Mouse (Mus musculus): ENCODE results near the gene Ift46. TPM values are rescaled to one million over a fixed set of nuclear protein-coding genes. Genes with fewer than 3 reads are reported as not detected.

Ift46 gene
- polyA plus RNA-seq (2015; fragmentation: Nextera tagmentation; extraction: Ambion mirVana) = 84.3 and 84.4 TPM in 2 replicates

- no peaks in the 10 kb centered on the region for H3K36me3 ChIP-seq
- WGBS = under 1% methylated on average over 79 of the region's 82 CpGs
- peak; percentile 90 for ATAC-seq (ENCODE audit: insufficient read depth, low FRiP score, low read depth)
- peaks cover 8% of the 10 kb centered on the region for H3K4me1 ChIP-seq
- peak within 1 kb of the TSS; percentile 98 for H3K27ac ChIP-seq
- H3K9ac ChIP-seq = peak within 1 kb of the TSS; percentile 98
- H3K9me3 ChIP-seq = no peaks in the 10 kb centered on the region
- peak within 1 kb of the TSS; percentile 73 for H3K4me2 ChIP-seq
- no peaks in the 10 kb centered on the region for H3K27me3 ChIP-seq (replicated peaks)
- H3K4me3 ChIP-seq (replicated peaks) = peak within 1 kb of the TSS; percentile 97
Measured at GRCm38 (mm10) chr9:44767101-44768028, at the start of gene Ift46, which contains the start of gene Arcn1. TSS of gene Ift46 (plus strand) at chr9:44767908. TSS of gene Arcn1 (minus strand) at chr9:44767845.

DNA sequence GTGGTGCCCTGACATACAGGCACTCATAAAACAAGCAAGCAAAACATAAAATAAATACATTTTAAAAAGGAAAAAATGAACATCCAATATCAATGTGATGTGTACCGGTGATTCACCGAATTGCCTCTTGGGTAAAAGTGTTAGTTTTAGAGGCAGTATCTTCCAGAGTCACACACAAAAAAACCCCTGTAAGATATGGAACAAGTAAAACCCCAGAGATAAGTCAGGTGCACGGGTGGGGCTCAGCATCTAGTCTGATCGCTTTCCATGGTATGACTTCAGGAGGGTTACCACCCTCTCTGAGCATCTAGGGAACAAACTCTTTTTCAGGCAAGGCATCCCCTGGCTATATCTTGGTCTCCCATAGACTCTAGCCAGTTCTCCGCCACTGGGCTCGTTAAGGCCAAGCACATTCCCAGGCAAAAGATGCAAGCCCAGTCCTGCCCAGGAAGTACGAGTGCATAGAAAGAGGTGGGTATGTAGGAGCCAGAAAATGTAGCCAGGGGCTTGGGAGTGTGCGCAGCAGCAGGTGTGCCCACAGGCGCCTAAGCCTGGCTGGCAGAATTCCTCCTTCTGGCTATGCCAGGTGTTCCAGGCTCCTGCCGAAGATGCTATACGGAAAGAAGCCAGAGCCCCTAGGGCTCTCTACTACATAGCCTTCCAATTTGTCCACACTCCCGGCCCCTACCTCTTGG, 48.6 kb upstream of the Ift46 start:
- peaks cover 34% of the 10 kb centered on the region for H3K4me1 ChIP-seq
- H3K4me2 ChIP-seq = no peak overlapping the region
- ATAC-seq (ENCODE audit: insufficient read depth, low FRiP score, low read depth) = no peak
- H3K36me3 ChIP-seq = peaks cover 15% of the 10 kb centered on the region; the same call in 1 of the 2 replicates
- H3K4me3 ChIP-seq (replicated peaks) = no peak overlapping the region
- H3K9me3 ChIP-seq = no peaks in the 10 kb centered on the region
- WGBS = 84% methylated on average over 12 of the region's 12 CpGs
- H3K27ac ChIP-seq = no peak overlapping the region
- no peak overlapping the region for H3K9ac ChIP-seq
- H3K27me3 ChIP-seq (replicated peaks) = no peaks in the 10 kb centered on the region

GRCm38 (mm10) chr9:44719632-44720357, 47.9 kb upstream of the Ift46 start:
- no peak overlapping the region for H3K27ac ChIP-seq
- no peak for ATAC-seq (ENCODE audit: insufficient read depth, low FRiP score, low read depth)
- H3K9me3 ChIP-seq = no peaks in the 10 kb centered on the region
- H3K9ac ChIP-seq = no peak overlapping the region
- peak overlapping the region; percentile 49; the same call in 1 of the 2 replicates for H3K4me3 ChIP-seq (replicated peaks)
- 64% methylated on average over 8 of the region's 8 CpGs for WGBS
- peaks cover 15% of the 10 kb centered on the region; the same call in 1 of the 2 replicates for H3K36me3 ChIP-seq
- H3K4me2 ChIP-seq = peak overlapping the region; percentile 71
- no peaks in the 10 kb centered on the region for H3K27me3 ChIP-seq (replicated peaks)
- peaks cover 41% of the 10 kb centered on the region for H3K4me1 ChIP-seq

- Histone ChIP-seq H3K4me1 (peaks cover 45% of the 10 kb centered on the region), H3K4me3 (replicated peaks) (peak overlapping the region; percentile 49), H3K27me3 (replicated peaks) (no peaks in the 10 kb centered on the region), H3K9ac (peak overlapping the region; percentile 52; the same call in 1 of the 2 replicates), H3K9me3 (no peaks in the 10 kb centered on the region), H3K4me2 (peak overlapping the region; percentile 71), H3K36me3 (peaks cover 10% of the 10 kb centered on the region; the same call in 1 of the 2 replicates), H3K27ac (0 out of 2 replicates have a peak overlapping the region, but pooled peaks have one; percentile 55)
- WGBS = 14% methylated on average over 9 of the region's 9 CpGs
- peak; percentile 20 for ATAC-seq (ENCODE audit: insufficient read depth, low FRiP score, low read depth)
Measured at GRCm38 (mm10) chr9:44720358-44721153, 47.2 kb upstream of the Ift46 start.

- 0 out of 2 replicates have a peak overlapping the region, but pooled peaks have one; percentile 55 for H3K27ac ChIP-seq
- peak overlapping the region; percentile 52; the same call in 1 of the 2 replicates for H3K9ac ChIP-seq
- 1% methylated on average over 40 of the region's 40 CpGs for WGBS
- peak; percentile 73 for ATAC-seq (ENCODE audit: insufficient read depth, low FRiP score, low read depth)
- no peaks in the 10 kb centered on the region for H3K27me3 ChIP-seq (replicated peaks)
- peak overlapping the region; percentile 71 for H3K4me2 ChIP-seq
- H3K36me3 ChIP-seq = 0 out of 2 replicates have a peak, but pooled peaks cover 4% of the 10 kb centered on the region
- peak overlapping the region; percentile 49 for H3K4me3 ChIP-seq (replicated peaks)
- H3K9me3 ChIP-seq = no peaks in the 10 kb centered on the region
- peaks cover 45% of the 10 kb centered on the region for H3K4me1 ChIP-seq
Measured at GRCm38 (mm10) chr9:44721154-44721876, 46.4 kb upstream of the Ift46 start.

DNA sequence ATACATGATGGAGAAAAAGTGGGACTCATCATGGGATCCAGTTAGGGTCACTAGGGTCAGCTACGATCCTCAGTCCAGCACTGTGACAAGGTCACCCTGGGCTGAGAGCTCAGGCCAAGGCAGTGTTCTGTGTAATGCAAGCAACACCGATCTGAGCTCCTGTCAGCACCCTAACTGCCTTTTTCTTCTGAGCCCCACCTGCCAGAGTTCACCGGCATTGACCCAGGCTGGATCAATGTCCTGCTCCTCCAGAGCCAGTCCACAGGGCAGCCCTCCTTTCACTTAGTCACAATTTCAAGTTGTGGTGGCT, 45.9 kb upstream of the Ift46 start:
- H3K36me3 ChIP-seq = no peaks in the 10 kb centered on the region
- no peaks in the 10 kb centered on the region for H3K27me3 ChIP-seq (replicated peaks)
- ATAC-seq (ENCODE audit: insufficient read depth, low FRiP score, low read depth) = no peak
- peaks cover 47% of the 10 kb centered on the region for H3K4me1 ChIP-seq
- peak overlapping the region; percentile 49; the same call in 1 of the 2 replicates for H3K4me3 ChIP-seq (replicated peaks)
- WGBS = 81% methylated on average over 3 of the region's 3 CpGs
- H3K9me3 ChIP-seq = no peaks in the 10 kb centered on the region
- H3K27ac ChIP-seq = no peak overlapping the region
- H3K4me2 ChIP-seq = peak overlapping the region; percentile 71
- no peak overlapping the region for H3K9ac ChIP-seq

DNA sequence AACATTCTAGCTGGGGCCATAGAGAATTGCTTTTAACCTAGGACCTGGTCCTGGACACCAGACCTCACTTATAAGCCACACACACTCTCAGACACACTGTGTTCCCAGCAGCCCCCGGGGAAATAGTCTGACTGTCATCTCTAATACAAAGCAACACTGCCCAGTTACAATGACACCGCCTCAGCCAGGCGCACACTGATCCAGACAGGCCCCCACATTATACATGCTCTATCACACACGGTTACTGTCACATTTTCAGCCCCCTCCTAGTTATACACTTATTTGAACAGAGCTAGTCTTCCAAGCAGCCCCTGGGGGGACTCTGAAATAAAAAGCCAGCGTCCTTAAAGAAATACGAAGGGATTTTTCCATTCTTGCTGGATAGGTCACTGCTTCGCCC, 45.1 kb upstream of the Ift46 start:
- no peak for ATAC-seq (ENCODE audit: insufficient read depth, low FRiP score, low read depth)
- Histone ChIP-seq H3K36me3 (no peaks in the 10 kb centered on the region), H3K4me2 (no peak overlapping the region), H3K4me3 (replicated peaks) (no peak overlapping the region), H3K9me3 (no peaks in the 10 kb centered on the region), H3K27ac (peak overlapping the region; percentile 63; the same call in 1 of the 2 replicates), H3K27me3 (replicated peaks) (no peaks in the 10 kb centered on the region), H3K9ac (no peak overlapping the region), H3K4me1 (peaks cover 47% of the 10 kb centered on the region)
- WGBS = 68% methylated on average over 7 of the region's 7 CpGs

DNA sequence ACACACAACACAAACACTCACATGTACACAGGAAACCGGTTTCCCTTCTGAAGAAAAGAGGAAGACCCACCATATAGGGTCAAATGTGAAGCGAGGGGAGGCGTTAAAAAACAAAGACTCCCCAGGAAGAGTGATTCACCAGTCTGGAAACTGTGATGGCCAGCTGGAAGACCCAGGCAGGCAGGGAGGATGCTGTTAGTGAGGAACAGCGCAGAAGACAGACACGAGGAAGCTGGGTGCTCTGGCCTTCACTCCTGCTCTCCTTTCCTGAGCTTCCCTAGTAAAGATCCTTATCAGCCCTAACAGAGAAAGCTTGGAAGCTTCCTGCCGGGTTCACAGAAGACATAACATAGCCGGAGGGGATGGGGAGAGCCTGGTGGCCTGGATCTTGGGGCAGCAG, 44.7 kb upstream of the Ift46 start:
- Histone ChIP-seq H3K36me3 (no peaks in the 10 kb centered on the region), H3K27ac (peak overlapping the region; percentile 63; the same call in 1 of the 2 replicates), H3K9ac (no peak overlapping the region), H3K4me1 (peaks cover 47% of the 10 kb centered on the region), H3K4me2 (no peak overlapping the region), H3K4me3 (replicated peaks) (no peak overlapping the region), H3K27me3 (replicated peaks) (no peaks in the 10 kb centered on the region), H3K9me3 (no peaks in the 10 kb centered on the region)
- ATAC-seq (ENCODE audit: insufficient read depth, low FRiP score, low read depth) = no peak
- 42% methylated on average over 7 of the region's 7 CpGs for WGBS

- peak overlapping the region; percentile 63 for H3K27ac ChIP-seq
- H3K27me3 ChIP-seq (replicated peaks) = no peaks in the 10 kb centered on the region
- H3K4me2 ChIP-seq = no peak overlapping the region
- no peaks in the 10 kb centered on the region for H3K36me3 ChIP-seq
- no peak overlapping the region for H3K9ac ChIP-seq
- peaks cover 47% of the 10 kb centered on the region for H3K4me1 ChIP-seq
- no peaks in the 10 kb centered on the region for H3K9me3 ChIP-seq
- no peak for ATAC-seq (ENCODE audit: insufficient read depth, low FRiP score, low read depth)
- 66% methylated on average over 11 of the region's 11 CpGs for WGBS
- H3K4me3 ChIP-seq (replicated peaks) = no peak overlapping the region
Measured at GRCm38 (mm10) chr9:44723521-44724041, 44.1 kb upstream of the Ift46 start.

DNA sequence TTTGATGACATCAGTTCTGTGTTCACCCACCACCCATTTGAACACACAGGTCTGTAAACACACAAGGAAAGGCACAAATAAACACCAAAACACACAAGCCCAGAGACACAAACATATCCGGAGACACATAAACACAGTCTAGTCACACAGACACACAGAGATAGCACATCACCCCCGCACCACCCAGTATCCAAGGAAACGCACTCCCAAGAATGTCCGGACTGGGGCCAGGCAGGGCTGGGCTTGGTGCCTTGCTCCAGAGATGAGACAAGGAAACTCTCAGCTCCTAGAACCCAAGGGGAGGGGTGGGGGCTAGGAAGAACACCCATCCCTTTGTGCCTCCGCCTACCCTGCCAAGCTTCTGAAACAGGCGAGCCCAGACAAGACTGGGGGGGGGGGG, 43.5 kb upstream of the Ift46 start:
- ATAC-seq (ENCODE audit: insufficient read depth, low FRiP score, low read depth) = no peak
- no peaks in the 10 kb centered on the region for H3K27me3 ChIP-seq (replicated peaks)
- no peaks in the 10 kb centered on the region for H3K9me3 ChIP-seq
- H3K4me1 ChIP-seq = peaks cover 47% of the 10 kb centered on the region
- peak overlapping the region; percentile 63 for H3K27ac ChIP-seq
- H3K9ac ChIP-seq = no peak overlapping the region
- no peaks in the 10 kb centered on the region for H3K36me3 ChIP-seq
- 47% methylated on average over 6 of the region's 6 CpGs for WGBS
- H3K4me3 ChIP-seq (replicated peaks) = no peak overlapping the region
- H3K4me2 ChIP-seq = no peak overlapping the region

Data from stomach, embryonic 15.5 days (tissue).